Mouse (Mus musculus): ENCODE measurements at regions not wholly inside any gene's neighbourhood (a gene's known extent, or its start where the extent isn't known, plus 50 kb on each side); places are given as distances from the start of the nearest gene placed in this dataset.

DNA sequence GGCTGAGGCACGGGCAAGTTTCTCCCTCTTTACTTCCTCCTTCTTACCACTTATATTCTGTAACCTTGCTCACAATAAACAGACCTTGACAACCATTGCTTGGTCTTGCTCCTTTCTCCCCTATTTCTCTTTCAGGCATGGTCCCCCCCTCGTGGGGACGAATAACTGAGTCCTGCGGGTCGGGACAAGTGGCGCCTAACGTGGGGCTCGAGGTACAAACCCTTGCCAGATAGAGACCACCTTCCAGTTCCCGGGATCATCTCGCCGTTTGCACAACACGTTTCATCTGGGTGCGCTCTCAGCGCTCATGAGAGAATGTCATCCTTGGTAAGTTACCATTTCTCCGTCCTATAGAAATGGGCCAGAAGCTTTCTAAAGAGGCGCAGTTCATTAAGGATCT, 79.6 kb upstream of the Foxn3 start:
- Histone ChIP-seq H3K27me3 (replicated peaks) (no peaks in the 10 kb centered on the region), H3K9me3 (peaks cover 56% of the 10 kb centered on the region), H3K36me3 (replicated peaks; ENCODE audit: low read length) (peaks cover 21% of the 10 kb centered on the region), H3K4me1 (peaks cover 39% of the 10 kb centered on the region), H3K4me3 (replicated peaks) (no peak overlapping the region)
- TF ChIP-seq FLI1 (IDR thresholded peaks at IDR 0.05; ENCODE audit: low read length): no peak
- TF ChIP-seq GATA1 (IDR thresholded peaks at IDR 0.05; ENCODE audit: borderline replicate concordance, low read length): no peak

DNA sequence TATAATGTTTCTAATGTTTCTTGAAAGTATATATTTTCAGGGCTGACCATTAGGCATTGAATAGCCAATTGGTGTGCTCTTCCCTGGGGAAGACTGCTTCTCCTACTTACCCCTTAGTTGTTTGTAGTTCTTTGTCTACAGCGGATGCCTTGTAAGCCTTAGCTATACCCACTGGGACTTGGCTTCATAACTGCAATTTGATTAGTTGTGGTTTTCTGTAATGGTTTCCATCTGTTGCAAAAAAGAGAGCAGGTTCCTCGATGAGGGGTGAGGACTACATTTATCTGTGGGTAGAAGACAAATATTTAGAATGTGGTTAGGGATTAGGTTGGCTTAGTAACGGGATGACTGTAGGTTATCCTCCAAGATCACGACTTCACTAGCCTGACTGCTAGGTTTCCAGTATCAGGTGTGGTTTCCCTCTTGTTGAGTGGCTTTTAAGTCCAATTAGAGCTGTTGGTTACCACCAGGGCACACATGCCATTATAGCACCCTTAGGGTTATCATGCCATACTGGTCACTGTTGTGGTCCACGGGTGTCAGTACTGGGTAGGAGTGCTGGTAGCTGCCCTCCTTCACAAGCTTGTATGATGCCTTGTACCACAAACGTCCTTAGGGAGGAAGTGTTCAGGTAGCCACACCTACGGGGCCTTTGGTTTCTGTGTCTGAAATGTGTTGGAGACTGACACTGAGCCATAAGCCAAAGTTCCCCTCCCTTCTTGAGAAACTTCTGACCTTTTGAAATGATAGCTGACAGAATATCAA, 78.9 kb upstream of the Foxn3 start:
- Histone ChIP-seq H3K4me1 (peaks cover 46% of the 10 kb centered on the region), H3K4me3 (replicated peaks) (peak overlapping the region; percentile 69), H3K36me3 (replicated peaks; ENCODE audit: low read length) (peaks cover 24% of the 10 kb centered on the region), H3K9me3 (peaks cover 62% of the 10 kb centered on the region), H3K27me3 (replicated peaks) (no peaks in the 10 kb centered on the region)
- no peak for TF ChIP-seq FLI1 (IDR thresholded peaks at IDR 0.05; ENCODE audit: low read length)
- TF ChIP-seq GATA1 (IDR thresholded peaks at IDR 0.05; ENCODE audit: borderline replicate concordance, low read length): no peak

DNA sequence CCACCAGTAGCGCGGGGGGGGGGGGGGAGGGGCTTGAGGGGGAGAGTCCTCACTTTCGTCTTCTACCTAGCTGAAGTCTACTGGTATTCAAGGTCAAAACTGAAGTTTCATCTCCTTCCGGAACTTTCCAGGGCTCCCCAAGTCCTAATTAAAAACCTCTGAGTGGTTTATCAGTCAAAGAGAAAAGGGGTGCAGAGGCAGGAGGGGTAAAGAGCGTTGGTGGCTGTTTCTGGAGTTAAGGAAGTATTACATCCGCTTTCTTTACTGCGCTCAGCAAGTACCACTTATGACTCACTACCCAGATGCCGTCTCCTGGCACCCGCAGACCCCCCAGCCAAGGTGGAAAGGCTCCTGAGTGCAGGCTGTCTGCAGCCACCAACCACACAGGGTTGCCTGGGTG, 77.9 kb upstream of the Foxn3 start:
- Histone ChIP-seq H3K36me3 (replicated peaks; ENCODE audit: low read length) (peaks cover 28% of the 10 kb centered on the region), H3K27me3 (replicated peaks) (no peaks in the 10 kb centered on the region), H3K4me3 (replicated peaks) (peak overlapping the region; percentile 89), H3K9me3 (peaks cover 60% of the 10 kb centered on the region), H3K4me1 (peaks cover 43% of the 10 kb centered on the region)
- no peak for TF ChIP-seq FLI1 (IDR thresholded peaks at IDR 0.05; ENCODE audit: low read length)
- no peak for TF ChIP-seq GATA1 (IDR thresholded peaks at IDR 0.05; ENCODE audit: borderline replicate concordance, low read length)

DNA sequence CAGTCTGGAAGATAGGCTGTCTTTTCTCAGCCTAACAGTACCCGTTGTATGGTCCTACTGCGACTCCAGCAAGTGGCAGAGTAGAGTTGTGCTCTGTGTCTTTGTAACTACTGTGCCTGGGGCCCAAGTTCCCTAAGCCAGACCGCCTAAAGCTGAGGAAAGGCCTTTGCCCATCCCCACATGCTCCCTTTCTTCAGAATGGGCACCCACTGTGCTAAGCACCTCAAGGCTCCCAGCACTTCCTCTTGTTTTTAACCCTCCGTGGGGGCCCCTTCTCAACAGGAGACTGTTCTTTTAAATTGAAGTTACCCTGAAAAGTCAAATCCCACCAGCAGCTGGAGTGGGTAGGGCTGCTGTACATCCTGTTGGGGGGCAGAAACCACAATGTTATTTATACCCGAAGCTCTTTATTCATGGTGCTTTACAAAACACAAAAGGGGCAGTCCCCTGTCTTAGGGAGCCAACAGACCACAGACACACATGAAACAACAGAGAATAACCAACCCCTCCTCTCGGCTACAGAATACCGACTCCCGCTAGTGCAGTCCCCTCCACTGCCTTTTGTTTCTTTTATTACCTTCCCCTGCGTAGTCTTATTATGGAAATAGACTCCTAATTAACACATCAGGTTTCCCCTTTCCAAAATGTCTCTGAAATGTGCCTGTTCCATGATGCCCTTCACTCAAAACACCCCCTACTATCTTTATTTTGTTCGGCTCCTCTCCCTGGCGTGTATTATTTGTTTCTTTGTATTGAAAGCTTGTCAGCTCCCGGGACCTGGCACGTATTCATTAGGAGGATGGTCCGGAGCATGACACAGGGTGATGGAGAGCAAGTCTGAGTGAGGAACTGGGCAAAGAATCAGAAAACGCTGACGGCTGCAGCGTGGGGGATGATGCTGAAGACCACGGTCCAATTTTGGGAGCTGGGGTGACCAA, 77.1 kb upstream of the Foxn3 start:
- Histone ChIP-seq H3K4me3 (replicated peaks) (peak overlapping the region; percentile 89), H3K9me3 (peaks cover 53% of the 10 kb centered on the region), H3K36me3 (replicated peaks; ENCODE audit: low read length) (peaks cover 24% of the 10 kb centered on the region), H3K27me3 (replicated peaks) (no peaks in the 10 kb centered on the region), H3K4me1 (peaks cover 43% of the 10 kb centered on the region)
- no peak for TF ChIP-seq FLI1 (IDR thresholded peaks at IDR 0.05; ENCODE audit: low read length)
- TF ChIP-seq GATA1 (IDR thresholded peaks at IDR 0.05; ENCODE audit: borderline replicate concordance, low read length): no peak

DNA sequence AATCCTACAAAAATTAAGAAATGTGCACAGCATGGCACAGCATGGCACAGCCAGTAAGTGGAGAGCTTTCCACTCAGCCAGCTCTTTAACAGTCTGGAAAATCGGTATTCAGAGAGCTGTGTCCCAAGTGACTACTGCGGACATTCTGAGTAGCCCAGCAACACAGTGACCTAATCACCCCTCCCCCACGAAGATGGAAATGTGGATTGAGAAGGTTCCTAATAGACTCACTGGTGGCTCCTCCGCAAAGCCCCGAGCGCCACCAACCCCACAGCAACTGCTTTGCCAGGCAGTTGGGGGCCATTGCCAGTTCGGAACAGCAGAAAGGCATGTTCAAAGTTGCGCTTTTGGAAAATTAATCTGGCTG, 76.4 kb upstream of the Foxn3 start:
- H3K36me3 ChIP-seq (replicated peaks; ENCODE audit: low read length): peaks cover 23% of the 10 kb centered on the region
- H3K27me3 ChIP-seq (replicated peaks): peaks cover under 1% of the 10 kb centered on the region
- H3K4me1 ChIP-seq: peaks cover 43% of the 10 kb centered on the region
- H3K9me3 ChIP-seq: peaks cover 46% of the 10 kb centered on the region
- no peak for TF ChIP-seq GATA1 (IDR thresholded peaks at IDR 0.05; ENCODE audit: borderline replicate concordance, low read length)
- TF ChIP-seq FLI1 (IDR thresholded peaks at IDR 0.05; ENCODE audit: low read length): no peak
- H3K4me3 ChIP-seq (replicated peaks): peak overlapping the region; percentile 89

DNA sequence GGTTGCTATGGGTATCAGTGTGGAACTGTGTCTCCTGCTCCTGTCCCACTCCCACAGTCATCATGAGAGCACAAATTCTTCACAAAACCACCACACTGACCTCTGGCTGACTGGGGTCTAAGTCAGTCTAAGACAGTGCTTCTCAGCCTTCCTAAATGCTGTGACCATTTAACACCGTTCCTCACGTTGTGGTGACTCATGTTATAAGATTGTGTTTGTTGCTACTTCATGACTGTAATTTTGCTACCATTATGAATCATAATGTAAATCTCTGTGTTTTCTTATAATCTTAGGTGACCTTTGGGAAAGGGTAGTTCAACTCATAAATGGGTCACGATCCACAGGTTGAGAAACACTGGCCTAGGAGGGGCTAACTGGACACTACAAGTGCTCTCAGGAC, 75.7 kb upstream of the Foxn3 start:
- no peak overlapping the region for H3K4me3 ChIP-seq (replicated peaks)
- peaks cover 17% of the 10 kb centered on the region for H3K36me3 ChIP-seq (replicated peaks; ENCODE audit: low read length)
- peaks cover 44% of the 10 kb centered on the region for H3K4me1 ChIP-seq
- TF ChIP-seq FLI1 (IDR thresholded peaks at IDR 0.05; ENCODE audit: low read length) (no peak), GATA1 (IDR thresholded peaks at IDR 0.05; ENCODE audit: borderline replicate concordance, low read length) (no peak)
- H3K27me3 ChIP-seq (replicated peaks): peaks cover 2% of the 10 kb centered on the region
- H3K9me3 ChIP-seq: peaks cover 39% of the 10 kb centered on the region

GRCm38 (mm10) chr12:99637986-99638385, 74.6 kb upstream of the Foxn3 start:
- TF ChIP-seq GATA1 (IDR thresholded peaks at IDR 0.05; ENCODE audit: borderline replicate concordance, low read length): no peak
- no peak for TF ChIP-seq FLI1 (IDR thresholded peaks at IDR 0.05; ENCODE audit: low read length)

GRCm38 (mm10) chr12:99636234-99636633, 72.9 kb upstream of the Foxn3 start:
- Histone ChIP-seq H3K9me3 (peaks cover 19% of the 10 kb centered on the region), H3K27me3 (replicated peaks) (peaks cover 12% of the 10 kb centered on the region), H3K4me3 (replicated peaks) (no peak overlapping the region), H3K36me3 (replicated peaks; ENCODE audit: low read length) (peaks cover 7% of the 10 kb centered on the region), H3K4me1 (peaks cover 51% of the 10 kb centered on the region)
- TF ChIP-seq GATA1 (IDR thresholded peaks at IDR 0.05; ENCODE audit: borderline replicate concordance, low read length): no peak
- TF ChIP-seq FLI1 (IDR thresholded peaks at IDR 0.05; ENCODE audit: low read length): no peak

More at GRCm38 (mm10) chr12:99637986-99638385, 74.6 kb upstream of the Foxn3 start:
- Histone ChIP-seq H3K4me1 (peaks cover 54% of the 10 kb centered on the region), H3K36me3 (replicated peaks; ENCODE audit: low read length) (peaks cover 13% of the 10 kb centered on the region), H3K9me3 (peaks cover 28% of the 10 kb centered on the region), H3K27me3 (replicated peaks) (peaks cover 5% of the 10 kb centered on the region), H3K4me3 (replicated peaks) (no peak overlapping the region)

- Histone ChIP-seq H3K27me3 (replicated peaks) (peaks cover 18% of the 10 kb centered on the region), H3K4me3 (replicated peaks) (no peak overlapping the region), H3K36me3 (replicated peaks; ENCODE audit: low read length) (peaks cover 7% of the 10 kb centered on the region), H3K9me3 (peaks cover 19% of the 10 kb centered on the region), H3K4me1 (peaks cover 43% of the 10 kb centered on the region)
- TF ChIP-seq GATA1 (IDR thresholded peaks at IDR 0.05; ENCODE audit: borderline replicate concordance, low read length): no peak
- no peak for TF ChIP-seq FLI1 (IDR thresholded peaks at IDR 0.05; ENCODE audit: low read length)
Measured at GRCm38 (mm10) chr12:99635361-99635760, 72.0 kb upstream of the Foxn3 start.

DNA sequence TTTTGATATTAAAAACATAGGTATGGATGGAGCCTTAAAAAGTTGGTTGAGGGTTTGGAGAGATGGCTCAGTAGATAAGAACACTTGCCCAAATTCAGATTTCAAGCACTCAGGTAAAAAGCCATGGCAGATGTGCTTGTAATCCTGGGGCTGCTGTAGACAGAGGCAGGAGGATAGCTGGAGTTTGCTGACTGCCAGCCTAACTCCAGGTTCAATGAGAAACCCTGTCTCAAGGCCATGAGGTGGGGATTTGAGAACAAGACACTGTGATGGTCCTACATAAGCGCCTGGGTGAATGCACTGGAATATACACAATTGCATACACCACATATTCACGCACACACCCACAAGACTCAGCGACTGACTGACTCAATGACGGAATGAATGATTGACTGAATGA, 71.3 kb upstream of the Foxn3 start:
- TF ChIP-seq GATA1 (IDR thresholded peaks at IDR 0.05; ENCODE audit: borderline replicate concordance, low read length): no peak
- no peak for TF ChIP-seq FLI1 (IDR thresholded peaks at IDR 0.05; ENCODE audit: low read length)
- H3K4me3 ChIP-seq (replicated peaks): no peak overlapping the region
- peaks cover 42% of the 10 kb centered on the region for H3K4me1 ChIP-seq
- H3K27me3 ChIP-seq (replicated peaks): peaks cover 24% of the 10 kb centered on the region
- peaks cover 19% of the 10 kb centered on the region for H3K9me3 ChIP-seq
- H3K36me3 ChIP-seq (replicated peaks; ENCODE audit: low read length): peaks cover 7% of the 10 kb centered on the region
